7 mouse cellular contexts compared by ENCODE assay signal in genomic region chr4:134852438-134853255, GRCm38 (mm10). TPM values are rescaled to one million over a fixed set of nuclear protein-coding genes. Genes with fewer than 3 reads are reported as not detected.
DNase-seq lines count a peak whose midpoint lies in the region; ATAC-seq and TF ChIP-seq lines count a peak whose summit lies in the region.

No protein-coding gene starts in this region.

- H3K4me3 ChIP-seq in spleen, adult 2 months (ENCODE audit: extremely low read depth, insufficient read depth, insufficient read length) = peak overlapping the region; percentile 90

- intact Hi-C loops in left cerebral cortex, postnatal 4 days (cut with DNase I) = no loop called here

- DNase-seq in 3T3-L1 (ENCODE audit: low read depth, low spot score) = peak; percentile 18
- DNase-seq in CD4-positive helper T cell, adult 2 months (ENCODE audit: low read depth, low spot score) = peak; percentile 41
- peak; percentile 52 for DNase-seq in embryo, embryonic 10 days (ENCODE audit: low spot score)
- DNase-seq in left cerebral cortex, postnatal 4 days = peak; percentile 51
- peak; percentile 41 for DNase-seq in mesoderm, embryonic 11.5 days (ENCODE audit: low read depth, low spot score)
- DNase-seq in spleen, adult 2 months (ENCODE audit: low read depth in 1 of 2, low spot score in 2 of 2) = peak; percentile 18 to 27

- H3K4me1 ChIP-seq in spleen, adult 2 months (ENCODE audit: control insufficient read depth, insufficient read depth, insufficient read length) = peaks cover 8% of the 10 kb centered on the region; the same call in 1 of the 2 replicates

- WGBS in spleen, adult 2 months = under 1% methylated on average over 102 of the region's 106 CpGs

- 0 out of 2 replicates have a peak, but pooled peaks have one; percentile 15 for ATAC-seq in granulocyte monocyte progenitor cell, adult 5-6 weeks (replicated peaks; ENCODE audit: poor library complexity, severe bottlenecking)

- TF ChIP-seq POLR2A in spleen, adult 2 months (IDR thresholded peaks at IDR 0.05; ENCODE audit: low read depth, low read length) = no peak

- no peaks in the 10 kb centered on the region for H3K27me3 ChIP-seq in spleen, adult 2 months (ENCODE audit: control insufficient read depth, insufficient read depth, low read length)

- no peak for TF ChIP-seq CTCF in spleen, adult 2 months (IDR thresholded peaks at IDR 0.05; ENCODE audit: extremely low read depth, insufficient read depth, insufficient read length, insufficient replicate concordance)

- peak overlapping the region; percentile 82 for H3K27ac ChIP-seq in spleen, adult 2 months (ENCODE audit: insufficient read depth, low read length)

- H3K36me3 ChIP-seq in spleen, adult 2 months (ENCODE audit: control insufficient read depth, insufficient read depth, low read length) = no peaks in the 10 kb centered on the region

RNA-seq across cellular contexts. Expression of gene Maco1, which starts 0.5 kb away (rescaled TPM):
- 14.7 and 26.1 TPM in 2 replicates for total RNA-seq in granulocyte monocyte progenitor cell, adult 5-6 weeks (2014; fragmentation: Nextera tagmentation)
- 33.2 and 34.1 TPM in 2 replicates for total RNA-seq in granulocyte monocyte progenitor cell, adult 5-6 weeks (2017)
- total RNA-seq in left cerebral cortex, postnatal 4 days (2021) = 10 to 100 TPM; 82.5 to 84.3 TPM
- 6.5 and 8.5 TPM in 2 replicates for polyA plus RNA-seq in spleen, adult 2 months (2012; rRNA removed)

RNA-seq across cellular contexts. Expression of gene Rhd, which starts 11.7 kb away (rescaled TPM):
- total RNA-seq in granulocyte monocyte progenitor cell, adult 5-6 weeks (2014; fragmentation: Nextera tagmentation) = not detected in 2 replicates
- 0.22 TPM in 1 of 2 replicates, not detected in the other for total RNA-seq in granulocyte monocyte progenitor cell, adult 5-6 weeks (2017)
- total RNA-seq in left cerebral cortex, postnatal 4 days (2021) = not detected
- polyA plus RNA-seq in spleen, adult 2 months (2012; rRNA removed) = 69.5 and 84.0 TPM in 2 replicates

Comparison
In these comparisons a context has a peak if more than half of its experiments do, and no peak if none do; other contexts are left out.
1. Peak in every context shown above with its lines: DNase-seq, ATAC-seq, H3K4me3 ChIP-seq and H3K27ac ChIP-seq.